Mouse (Mus musculus) intestine, postnatal 0 days (tissue): ENCODE data around the gene Xrcc3. TPM values are rescaled to one million over a fixed set of nuclear protein-coding genes. Genes with fewer than 3 reads are reported as not detected.

Source experiments
- ATAC-seq: fragments of 200-750 bp; cut with Nextera tagmentation; 2 replicates; pipeline ENCODE4 v1.8.0; 2017; ENCODE audit warnings: mild to moderate bottlenecking, moderate TSS enrichment, moderate library complexity
- H3K27ac ChIP-seq: fragments of 300-500 bp; sonication (generic); 2 replicates; pipeline ENCODE4 v1.5.1; 2014; ENCODE audit warnings: mild to moderate bottlenecking, low read depth, low read length, moderate library complexity
- H3K27me3 ChIP-seq: fragments of 300-500 bp; sonication (generic); replicated peaks from 2 replicates; pipeline ENCODE4 v1.6.1; 2014; ENCODE audit warnings: low read length, mixed read lengths; ENCODE audit not compliant: control insufficient read depth, insufficient read depth
- H3K36me3 ChIP-seq: fragments of 300-500 bp; sonication (generic); 2 replicates; pipeline ENCODE4 v1.6.1; 2014; ENCODE audit warnings: mild to moderate bottlenecking, moderate library complexity; ENCODE audit not compliant: control insufficient read depth, insufficient read depth
- H3K4me1 ChIP-seq: fragments of 300-500 bp; sonication (generic); replicated peaks from 2 replicates; pipeline ENCODE4 v1.6.1; 2014; ENCODE audit warnings: antibody characterized with exemption, low read length, mixed read lengths; ENCODE audit not compliant: control insufficient read depth, insufficient read depth
- H3K4me2 ChIP-seq: fragments of 300-500 bp; sonication (generic); replicated peaks from 2 replicates; pipeline ENCODE4 v1.6.1; 2014; ENCODE audit warnings: low read depth, mild to moderate bottlenecking, moderate library complexity
- H3K4me3 ChIP-seq: fragments of 300-500 bp; sonication (generic); 2 replicates; pipeline ENCODE4 v1.5.1; 2014; ENCODE audit warnings: low read depth, low read length
- H3K9ac ChIP-seq: fragments of 300-500 bp; sonication (generic); 2 replicates; pipeline ENCODE4 v1.6.1; 2014; ENCODE audit warnings: mild to moderate bottlenecking, low read depth, low read length
- H3K9me3 ChIP-seq: fragments of 300-500 bp; sonication (generic); 2 replicates; pipeline ENCODE4 v1.6.1; 2016; ENCODE audit warnings: mixed run types; ENCODE audit not compliant: control insufficient read depth
- CTCF ChIP-seq: sonication (generic); IDR thresholded peaks from 2 replicates; pipeline ENCODE4 v1.5.1; 2016; ENCODE audit warnings: low read depth, mild to moderate bottlenecking, control low read depth, antibody characterized with exemption, moderate library complexity
- WGBS: fragments of 180-500 bp; shearing (Covaris S2); extraction: QIAGEN DNeasy Blood & Tissue Kit; methylation state at CpG from one replicate; pipeline ENCODE4 v1.1.7; 2014; 5-methylcytosine and 5-hydroxymethylcytosine counted together
- polyA plus RNA-seq: library from polyadenylated mRNA; unstranded; fragments of >200 nt; fragmentation: Nextera tagmentation; extraction: Ambion mirVana; gene quantifications from 2 replicates; pipeline ENCODE4 v1.2.1, GENCODE M21; 2015

Xrcc3 gene
- polyA plus RNA-seq, 1 experiment from 2014 or later = 6.1 TPM

DNA sequence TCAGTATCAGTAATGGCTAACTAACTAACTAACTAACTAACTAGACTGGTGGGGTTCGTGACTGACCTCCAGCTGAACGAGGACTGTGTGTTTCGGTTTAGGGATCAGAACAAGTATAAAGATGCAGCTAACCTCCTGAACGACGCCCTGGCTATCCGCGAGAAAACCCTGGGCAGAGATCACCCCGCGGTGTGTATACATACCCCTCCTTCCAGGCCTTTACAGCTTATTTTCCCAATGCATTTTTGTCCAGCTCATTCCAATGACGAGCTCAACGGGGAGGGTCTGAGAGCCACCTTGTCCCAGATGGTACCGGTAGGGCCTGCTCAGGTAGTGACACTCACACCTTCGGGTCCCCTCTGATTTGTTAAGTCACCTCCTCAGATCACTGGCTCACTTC, 35.8 kb downstream of the Xrcc3 start:
- Histone ChIP-seq H3K4me1 (no peaks in the 10 kb centered on the region), H3K36me3 (peaks cover 89% of the 10 kb centered on the region), H3K4me3 (no peak overlapping the region), H3K27ac (peak overlapping the region; percentile 15; the same call in 1 of the 2 replicates), H3K27me3 (no peaks in the 10 kb centered on the region), H3K4me2 (no peak overlapping the region), H3K9me3 (no peaks in the 10 kb centered on the region; the same call in 1 of the 2 replicates), H3K9ac (no peak overlapping the region)
- no peak for ATAC-seq
- TF ChIP-seq CTCF = no peak
- 79% methylated on average over 13 of the region's 13 CpGs for whole genome bisulfite sequencing

- 84% methylated on average over 15 of the region's 15 CpGs for WGBS
Measured at GRCm38 (mm10) chr12:111774845-111775244, 38.8 kb downstream of the Xrcc3 start.

GRCm38 (mm10) chr12:111774156-111774555, 39.5 kb downstream of the Xrcc3 start:
- Histone ChIP-seq H3K27me3 (no peaks in the 10 kb centered on the region), H3K36me3 (peaks cover 63% of the 10 kb centered on the region), H3K27ac (no peak overlapping the region), H3K4me3 (no peak overlapping the region), H3K9ac (no peak overlapping the region), H3K4me2 (no peak overlapping the region), H3K9me3 (no peaks in the 10 kb centered on the region), H3K4me1 (no peaks in the 10 kb centered on the region)
- 80% methylated on average over 16 of the region's 16 CpGs for WGBS
- no peak for TF ChIP-seq CTCF
- no peak for ATAC-seq

More at GRCm38 (mm10) chr12:111774845-111775244, 38.8 kb downstream of the Xrcc3 start:
- ATAC-seq = no peak
- Histone ChIP-seq H3K27me3 (no peaks in the 10 kb centered on the region), H3K4me1 (no peaks in the 10 kb centered on the region), H3K4me2 (no peak overlapping the region), H3K36me3 (peaks cover 70% of the 10 kb centered on the region), H3K4me3 (no peak overlapping the region), H3K27ac (no peak overlapping the region), H3K9me3 (no peaks in the 10 kb centered on the region; the same call in 1 of the 2 replicates), H3K9ac (no peak overlapping the region)
- no peak for TF ChIP-seq CTCF

DNA sequence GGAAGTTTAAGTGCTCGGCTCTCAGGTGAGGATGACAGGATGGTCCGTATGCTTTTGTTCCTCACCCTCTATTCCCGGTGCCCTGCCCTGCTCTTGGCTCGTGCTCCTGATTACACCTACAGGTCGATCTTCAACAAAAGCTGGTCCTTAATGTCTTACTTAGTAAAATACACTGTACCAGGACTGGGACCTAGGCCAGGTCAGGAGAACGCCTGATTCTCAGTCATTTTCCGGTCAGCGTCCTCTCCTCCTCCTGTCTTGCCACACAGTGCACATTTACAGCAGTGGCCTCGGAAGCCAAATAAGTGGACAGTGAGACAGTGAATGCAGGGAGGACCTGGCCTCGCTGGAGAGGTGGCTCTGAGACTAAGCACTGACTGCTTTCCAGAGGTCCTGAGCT, 43.0 kb downstream of the Xrcc3 start:
- Histone ChIP-seq H3K9ac (no peak overlapping the region), H3K27ac (no peak overlapping the region), H3K4me1 (no peaks in the 10 kb centered on the region; the same call in 1 of the 2 replicates), H3K9me3 (no peaks in the 10 kb centered on the region), H3K27me3 (no peaks in the 10 kb centered on the region), H3K4me3 (no peak overlapping the region), H3K36me3 (peaks cover 35% of the 10 kb centered on the region), H3K4me2 (no peak overlapping the region)
- no peak for TF ChIP-seq CTCF
- 87% methylated on average over 10 of the region's 10 CpGs for WGBS
- no peak for ATAC-seq

- H3K4me2 ChIP-seq = no peak overlapping the region
- no peaks in the 10 kb centered on the region for H3K9me3 ChIP-seq
- H3K4me3 ChIP-seq = no peak overlapping the region
- peaks cover 30% of the 10 kb centered on the region for H3K36me3 ChIP-seq
- ATAC-seq = no peak
- WGBS = 55% methylated on average over 8 of the region's 9 CpGs
- H3K27me3 ChIP-seq = no peaks in the 10 kb centered on the region
- no peak overlapping the region; the same call in 1 of the 2 replicates for H3K27ac ChIP-seq
- no peak overlapping the region for H3K9ac ChIP-seq
- no peaks in the 10 kb centered on the region; the same call in 1 of the 2 replicates for H3K4me1 ChIP-seq
- no peak for TF ChIP-seq CTCF
Measured at GRCm38 (mm10) chr12:111769816-111770577, 43.7 kb downstream of the Xrcc3 start.

- no peaks in the 10 kb centered on the region; the same call in 1 of the 2 replicates for H3K4me1 ChIP-seq
- H3K4me3 ChIP-seq = no peak overlapping the region
- ATAC-seq = peak; percentile 51; the same call in 1 of the 2 replicates
- no peak overlapping the region; the same call in 1 of the 2 replicates for H3K27ac ChIP-seq
- H3K4me2 ChIP-seq = no peak overlapping the region
- 20% methylated on average over 10 of the region's 10 CpGs for WGBS
- no peak overlapping the region for H3K9ac ChIP-seq
- no peaks in the 10 kb centered on the region for H3K27me3 ChIP-seq
- no peaks in the 10 kb centered on the region for H3K9me3 ChIP-seq
- H3K36me3 ChIP-seq = peaks cover 24% of the 10 kb centered on the region
- TF ChIP-seq CTCF = peak; percentile 70
Measured at GRCm38 (mm10) chr12:111769306-111769705, 44.4 kb downstream of the Xrcc3 start.
